Mouse (Mus musculus): ENCODE data around the gene Srgn.

GRCm38 (mm10) chr10:62570126-62570871, 43.0 kb upstream of the Srgn start:
- TF ChIP-seq CTCF (conservative IDR thresholded peaks at IDR 0.05; ENCODE audit: insufficient read depth, insufficient read length, low read depth, low read length) (no peak), POLR2A (IDR thresholded peaks at IDR 0.05; ENCODE audit: low read depth, low read length) (no peak)
